Mouse (Mus musculus): ENCODE measurements at regions not wholly inside any gene's neighbourhood (a gene's known extent, or its start where the extent isn't known, plus 50 kb on each side); places are given as distances from the start of the nearest gene placed in this dataset.

DNA sequence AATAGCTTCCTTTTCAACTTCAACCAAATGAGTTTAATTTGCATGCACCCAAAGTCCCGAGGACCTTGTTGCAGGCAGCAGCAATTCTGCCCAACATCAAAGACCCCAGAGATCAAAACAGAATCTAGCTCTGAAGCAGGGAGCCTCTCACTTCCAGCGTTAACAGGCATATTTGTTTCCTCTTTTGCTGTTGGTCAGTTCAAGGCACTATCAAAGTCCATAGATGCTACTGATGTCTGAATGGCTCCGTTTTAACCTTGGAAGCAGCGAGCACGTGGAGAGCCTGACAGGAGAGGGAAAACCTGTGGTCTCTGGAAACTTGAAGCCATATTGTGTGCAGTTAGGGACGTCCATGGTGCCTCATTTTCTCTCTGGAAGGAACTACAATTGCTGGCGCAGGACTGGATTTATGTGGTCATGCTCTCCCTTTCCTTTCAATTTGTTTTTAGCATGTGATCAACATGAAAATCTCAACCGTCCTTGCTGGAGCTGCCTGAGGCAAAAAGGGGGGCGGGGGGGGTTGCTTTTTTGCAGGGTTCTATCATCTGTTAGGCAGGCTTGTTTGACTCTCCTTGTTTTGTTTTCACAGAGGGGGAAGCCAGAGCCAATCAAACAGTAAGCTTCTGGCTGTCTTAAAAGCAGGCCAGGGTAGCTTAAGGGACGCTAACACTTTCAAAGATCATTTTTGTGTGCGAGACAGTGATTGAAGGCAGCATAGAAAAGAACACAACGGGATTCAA lies 338.4 kb downstream of the Btg1 start:
- in situ Hi-C loops (cut with MboI, MseI) = no loop called here

DNA sequence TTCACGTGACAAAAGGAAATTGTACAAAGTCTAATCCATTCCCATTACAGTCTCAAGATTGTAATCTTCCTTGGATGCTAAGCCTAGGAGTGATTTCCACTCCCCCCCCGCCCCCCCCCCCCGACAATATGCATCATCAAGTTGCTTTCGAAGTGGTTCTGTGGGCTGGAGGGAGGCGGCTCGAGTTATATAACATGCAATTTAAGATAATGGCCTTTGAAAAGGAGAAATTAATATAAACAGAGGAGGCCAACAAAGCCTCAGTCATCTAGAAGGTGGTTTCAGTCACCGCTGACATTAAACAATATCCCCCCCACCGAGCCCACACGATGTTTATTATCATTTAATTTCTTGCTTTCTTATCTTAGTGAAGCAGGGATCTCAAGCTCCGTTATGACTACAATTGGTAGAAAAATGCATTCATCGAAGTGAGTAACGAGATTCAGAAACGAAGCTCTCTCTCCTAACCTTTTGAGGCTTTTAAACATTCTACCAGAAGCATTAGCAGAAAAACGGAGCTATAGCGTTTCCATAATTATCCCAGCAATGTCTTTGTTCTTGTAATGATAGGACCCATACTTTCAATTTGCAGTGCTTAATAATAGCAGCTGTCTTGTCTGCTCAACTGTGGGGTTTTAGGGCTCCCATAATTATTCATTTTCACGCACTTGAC lies 339.1 kb downstream of the Btg1 start:
- in situ Hi-C loops (cut with MboI, MseI) = no loop called here

DNA sequence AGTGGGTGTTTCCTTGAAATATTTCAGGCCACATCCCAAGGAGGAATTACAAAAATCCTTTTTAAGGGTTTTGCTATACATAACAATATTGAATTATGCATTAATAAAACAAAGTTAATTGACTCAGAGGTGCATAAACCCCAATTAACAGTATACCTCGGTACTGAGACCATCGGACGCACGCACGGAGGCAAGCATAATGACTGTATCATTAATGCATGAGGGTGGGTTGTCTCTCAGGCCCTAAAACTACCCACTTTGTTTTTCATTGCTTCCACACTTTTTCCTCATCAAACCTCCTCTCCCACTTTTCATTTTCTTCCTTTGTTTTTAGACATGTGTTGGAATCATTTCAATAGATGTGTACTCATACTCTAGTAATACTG lies 339.6 kb downstream of the Btg1 start:
- in situ Hi-C loops (cut with MboI, MseI) = no loop called here

DNA sequence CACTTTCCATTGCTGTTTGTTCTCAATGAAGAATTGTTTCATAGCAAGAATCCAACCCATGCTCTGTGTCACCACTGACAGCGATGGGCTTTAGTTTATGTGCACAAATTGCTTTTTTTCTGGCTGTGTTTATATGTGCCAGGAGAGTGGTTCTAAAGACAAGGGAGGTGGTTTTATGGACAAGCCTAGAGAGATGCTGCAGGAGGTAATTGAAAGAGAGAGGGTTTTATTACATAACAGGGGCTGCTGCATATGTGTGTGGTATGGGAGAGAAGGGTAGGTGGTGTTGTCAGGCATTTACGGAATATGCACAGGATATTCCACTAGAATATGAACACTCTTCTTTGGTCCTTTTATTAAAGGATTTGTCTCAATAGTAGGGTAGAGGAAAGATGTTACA lies 340.2 kb downstream of the Btg1 start:
- in situ Hi-C loops (cut with MboI, MseI) = no loop called here

DNA sequence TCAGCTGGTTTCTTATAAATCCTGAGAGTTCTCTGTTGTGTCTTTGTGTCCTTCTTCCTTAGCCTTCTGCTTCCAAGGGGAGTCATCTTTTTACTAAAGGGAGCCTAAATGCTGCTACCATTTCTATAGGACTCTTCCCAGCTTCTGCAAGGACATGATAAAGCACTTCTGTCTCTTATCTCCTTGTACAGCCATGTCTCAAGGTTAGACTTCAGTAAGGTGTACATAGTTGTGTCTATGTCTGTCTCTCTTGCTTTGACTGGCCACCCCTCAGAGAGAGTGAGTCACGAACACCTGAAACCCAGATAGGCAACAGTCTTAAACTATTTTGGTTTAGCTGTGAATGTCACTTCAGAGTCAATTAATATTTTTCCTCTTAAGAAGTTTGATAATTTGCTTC lies 353.0 kb downstream of the Btg1 start:
- in situ Hi-C loops (cut with MboI, MseI) = no loop called here

DNA sequence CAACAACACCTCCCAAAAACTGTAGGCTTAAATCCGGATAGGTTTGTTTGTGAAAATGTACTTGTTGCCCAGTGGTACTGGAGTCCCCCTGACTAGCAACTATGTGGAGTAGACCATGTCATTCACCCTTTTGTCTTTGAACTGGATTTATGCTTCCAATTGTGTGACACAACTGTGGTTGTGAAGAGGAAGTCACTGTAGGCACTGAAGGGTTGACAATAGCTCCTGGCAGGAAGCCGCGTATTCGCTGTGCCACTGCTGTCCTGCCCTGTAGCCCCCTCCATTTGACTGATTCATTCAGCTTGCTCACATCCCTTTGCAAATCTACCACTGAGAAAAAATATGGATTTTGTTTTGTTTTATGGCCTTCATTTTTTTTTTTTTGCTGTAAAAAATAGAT lies 353.9 kb downstream of the Btg1 start:
- in situ Hi-C loops (cut with MboI, MseI) = no loop called here

DNA sequence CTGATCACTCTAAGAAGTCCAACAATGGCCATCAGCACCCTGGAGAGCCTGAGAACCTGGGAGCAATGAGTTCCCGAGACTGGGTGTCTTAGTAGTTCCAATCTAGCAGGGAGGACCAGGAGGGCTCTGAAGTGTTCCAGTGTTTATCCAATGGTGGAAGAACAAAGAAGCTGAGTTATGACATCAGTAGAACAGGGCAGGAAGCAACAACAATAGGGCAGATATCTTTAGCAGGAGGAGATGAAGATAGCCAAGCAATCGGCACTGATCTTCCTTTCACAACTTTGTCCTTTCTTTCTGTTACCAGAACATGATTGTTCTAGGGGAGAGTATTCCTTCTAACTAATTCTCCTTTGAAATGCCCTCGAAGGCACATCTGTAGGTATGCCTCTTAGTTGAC lies 355.0 kb downstream of the Btg1 start:
- in situ Hi-C loops (cut with MboI, MseI) = no loop called here

DNA sequence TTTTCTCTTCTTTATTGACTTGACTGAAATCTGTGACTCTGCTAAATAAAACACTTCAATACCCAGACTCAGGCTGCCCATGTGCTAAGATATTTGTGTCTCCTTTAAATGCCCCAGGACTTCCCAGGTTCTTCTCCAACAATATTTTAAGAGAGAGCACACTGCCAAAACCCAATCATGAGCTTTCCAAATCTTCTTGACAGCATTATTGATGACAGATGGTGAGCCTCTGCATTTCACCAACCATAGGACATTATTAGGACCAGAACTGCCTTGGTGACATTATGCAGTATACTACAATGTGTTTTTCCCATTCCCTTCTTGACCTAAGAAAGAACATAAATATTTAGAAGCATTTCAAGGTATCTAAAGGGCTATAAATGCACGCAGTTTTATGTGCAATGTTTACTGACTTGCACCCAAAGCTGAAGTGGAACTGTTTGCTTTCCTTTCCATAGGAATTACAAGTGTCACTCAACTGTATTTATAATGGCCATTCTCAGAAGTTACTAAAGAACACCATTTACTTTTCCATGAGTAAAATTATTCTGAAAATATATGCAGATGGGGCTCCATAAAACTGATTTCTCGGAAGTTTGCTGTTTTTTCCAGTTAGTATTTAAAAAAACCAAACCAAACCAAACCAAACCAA lies 357.6 kb downstream of the Btg1 start:
- in situ Hi-C loops (cut with MboI, MseI) = no loop called here

DNA sequence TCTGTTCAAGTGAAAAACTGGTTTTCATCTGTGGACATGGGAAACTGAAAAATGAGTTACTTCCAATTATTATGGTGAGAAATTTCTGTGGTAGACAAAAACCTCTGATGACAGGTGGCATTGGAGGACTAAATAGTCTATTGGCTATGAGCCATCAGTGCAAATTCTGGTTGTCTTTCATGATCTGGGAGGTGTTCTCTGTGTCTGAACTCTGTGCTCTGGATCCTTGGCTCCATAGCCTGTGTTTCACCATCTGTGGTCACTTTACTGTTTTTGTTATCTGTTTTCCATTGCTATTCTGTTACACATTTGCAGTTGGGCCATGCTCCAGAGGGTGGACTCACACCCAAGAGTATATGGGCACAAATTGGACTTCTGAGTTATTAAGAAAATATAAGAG lies 359.9 kb downstream of the Btg1 start:
- in situ Hi-C loops (cut with MboI, MseI) = no loop called here

DNA sequence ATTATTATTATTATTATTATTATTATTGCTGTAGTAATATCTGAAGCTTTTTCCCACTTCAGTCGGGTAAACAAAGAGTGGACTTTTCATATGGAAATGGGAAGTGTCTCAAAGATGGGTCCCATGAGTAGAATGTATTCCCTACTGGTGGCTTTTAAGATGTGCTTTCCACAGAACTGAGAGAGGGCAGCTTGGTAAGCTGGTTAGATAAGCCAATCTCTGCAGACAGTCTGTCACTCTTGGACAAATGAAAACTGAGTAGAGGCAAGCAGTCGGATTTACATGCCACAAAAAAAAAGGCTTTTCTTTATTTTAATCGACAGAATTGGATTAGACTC lies 363.7 kb downstream of the Btg1 start:
- in situ Hi-C loops (cut with MboI, MseI) = no loop called here

DNA sequence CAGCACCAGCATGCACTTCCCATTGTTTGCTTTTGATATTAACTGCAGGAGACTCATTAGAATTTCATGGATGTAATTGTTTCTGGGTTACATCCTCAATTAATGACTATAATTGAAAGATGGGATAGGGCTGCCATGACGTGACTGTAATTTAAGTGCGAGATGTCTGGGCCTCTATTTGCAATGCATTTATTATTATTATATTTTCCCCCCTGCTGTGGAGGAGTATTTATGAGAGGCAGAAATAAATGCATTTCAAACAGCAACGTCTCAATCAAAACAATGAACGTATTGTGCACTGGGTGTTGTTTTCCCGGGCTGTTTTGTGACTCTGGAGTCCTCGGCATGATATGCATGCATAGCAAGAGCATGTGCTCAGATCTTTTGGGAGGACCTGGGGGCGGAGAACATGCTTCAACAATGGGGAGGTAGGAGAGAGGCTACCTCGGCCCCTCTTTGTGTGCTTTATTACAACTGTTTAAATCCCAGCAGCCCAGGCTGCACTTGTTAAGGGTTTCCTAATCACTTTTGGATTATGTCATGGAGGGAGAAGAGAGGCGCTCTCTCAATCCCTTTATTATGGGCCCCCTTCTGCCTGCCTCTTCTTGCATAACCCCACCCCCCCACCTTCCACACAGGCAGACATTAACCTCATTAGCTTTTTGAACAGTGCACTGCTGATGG lies 364.2 kb downstream of the Btg1 start:
- in situ Hi-C loops (cut with MboI, MseI) = no loop called here

DNA sequence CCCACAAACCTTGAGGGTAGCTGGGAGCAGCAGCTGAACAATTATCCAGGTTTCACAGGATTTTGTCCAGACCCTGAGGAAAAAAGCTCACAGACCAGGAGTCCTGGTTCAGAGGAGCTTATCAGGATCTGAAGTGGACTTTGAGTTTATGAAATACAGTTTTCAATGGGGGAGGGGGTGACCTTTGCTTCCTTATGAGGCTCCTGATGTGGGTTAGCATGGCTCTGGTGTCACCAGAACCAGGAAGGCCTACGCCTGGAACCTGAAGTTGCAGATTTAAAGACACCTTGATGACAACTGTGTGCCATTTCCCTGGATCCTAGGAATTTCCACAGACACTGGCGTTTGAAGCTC lies 364.7 kb downstream of the Btg1 start:
- in situ Hi-C loops (cut with MboI, MseI) = no loop called here

DNA sequence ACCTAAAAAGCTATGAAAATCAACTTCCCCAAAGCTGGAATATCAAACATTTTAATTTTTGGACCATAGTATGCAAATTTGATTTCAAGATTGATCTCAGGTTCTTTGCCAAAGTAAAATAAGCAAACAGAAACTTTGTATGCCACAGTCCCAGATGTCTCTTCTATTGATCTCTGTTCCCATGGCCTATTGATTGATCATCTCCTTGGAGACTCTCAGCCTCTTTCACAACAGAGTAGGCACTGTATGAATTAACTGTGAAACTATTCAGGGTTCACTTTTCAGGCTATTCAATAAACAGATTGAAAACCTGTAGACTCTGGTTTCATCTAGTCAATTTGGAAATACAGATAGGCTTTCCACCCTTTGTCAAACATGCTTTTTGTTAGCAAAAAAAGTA lies 384.1 kb downstream of the Btg1 start:
- in situ Hi-C loops (cut with MboI, MseI) = loop anchor here (10.0 kb wide), 1 partner anchor 256 kb away; no protein-coding TSS in a partner anchor

DNA sequence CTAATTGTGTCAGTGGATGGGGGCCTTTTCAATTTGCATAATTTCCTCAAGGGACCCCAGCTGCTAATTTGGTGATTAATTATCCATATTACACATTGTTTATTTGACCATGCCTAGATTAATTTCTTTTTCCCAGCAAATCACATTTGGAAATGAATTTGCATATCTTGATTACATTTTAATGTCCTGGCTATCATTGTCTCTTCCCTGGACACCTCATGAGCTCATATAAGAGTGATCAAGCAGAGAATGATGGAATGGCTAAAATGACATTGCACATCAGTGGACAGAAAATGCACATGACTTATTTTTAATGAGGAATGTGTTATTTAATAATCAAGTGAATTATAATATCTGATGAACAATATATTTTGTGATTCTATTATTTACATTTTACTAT lies 392.1 kb downstream of the Btg1 start:
- in situ Hi-C loops (cut with MboI, MseI) = loop anchor here (10.0 kb wide), 1 partner anchor 264 kb away; no protein-coding TSS in a partner anchor

DNA sequence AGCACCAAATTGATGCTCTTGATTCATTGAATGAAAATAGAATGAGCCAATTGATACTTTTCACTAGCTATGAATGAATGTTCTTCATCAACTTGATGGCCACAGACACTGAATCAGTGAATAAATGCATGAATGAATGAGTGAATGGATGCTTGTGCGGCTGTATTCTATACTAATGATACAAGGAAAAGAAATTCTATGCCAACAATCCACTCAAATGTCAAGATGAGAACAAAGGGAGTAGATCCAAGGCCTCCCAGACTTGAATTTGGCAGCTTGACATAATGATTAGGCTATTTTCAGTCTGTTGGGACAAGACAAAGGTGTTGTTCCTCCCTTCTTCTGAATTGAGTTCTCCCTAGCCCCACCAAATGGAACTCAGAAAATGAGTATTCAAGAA lies 393.1 kb downstream of the Btg1 start:
- in situ Hi-C loops (cut with MboI, MseI) = loop anchor here (10.0 kb wide), 1 partner anchor 265 kb away; no protein-coding TSS in a partner anchor

DNA sequence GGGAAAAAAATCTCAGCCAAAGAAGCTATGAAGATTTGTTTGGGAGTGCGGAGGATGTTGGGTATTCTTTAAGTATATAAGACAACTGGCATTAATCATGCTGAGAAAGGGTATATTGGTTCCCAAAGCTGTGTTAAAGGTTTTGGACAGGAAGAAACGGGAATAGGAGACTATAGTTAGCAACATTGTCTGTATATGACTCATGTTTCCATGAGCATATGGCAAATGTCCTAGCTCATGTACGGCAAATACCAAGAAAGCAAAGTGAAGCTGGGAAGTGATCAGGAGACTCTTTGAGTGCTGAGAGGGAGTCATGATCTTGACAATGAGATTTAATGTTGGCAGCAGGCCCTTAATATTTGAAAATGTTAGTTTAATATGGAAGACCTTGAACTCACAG lies 401.8 kb downstream of the Btg1 start:
- in situ Hi-C loops (cut with MboI, MseI) = no loop called here

DNA sequence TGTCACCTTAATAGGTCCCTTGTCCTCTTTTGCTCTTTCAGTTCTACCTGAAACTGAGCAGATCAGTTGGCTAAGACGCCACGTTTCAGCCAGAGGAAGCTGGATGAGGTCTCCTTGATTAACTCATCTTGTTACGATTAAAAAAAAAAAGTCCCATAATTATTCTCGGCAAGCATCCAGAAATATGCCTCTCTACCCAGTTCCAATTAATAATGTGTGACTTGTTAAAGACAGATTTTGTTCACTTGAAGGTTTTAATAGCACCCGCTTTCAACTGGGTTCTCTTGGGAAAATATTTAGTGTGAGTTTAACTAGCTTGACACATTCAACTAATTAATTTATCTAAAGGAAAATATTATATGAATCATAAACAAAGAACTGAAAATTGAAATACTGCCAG lies 412.0 kb downstream of the Btg1 start:
- in situ Hi-C loops (cut with MboI, MseI) = no loop called here

DNA sequence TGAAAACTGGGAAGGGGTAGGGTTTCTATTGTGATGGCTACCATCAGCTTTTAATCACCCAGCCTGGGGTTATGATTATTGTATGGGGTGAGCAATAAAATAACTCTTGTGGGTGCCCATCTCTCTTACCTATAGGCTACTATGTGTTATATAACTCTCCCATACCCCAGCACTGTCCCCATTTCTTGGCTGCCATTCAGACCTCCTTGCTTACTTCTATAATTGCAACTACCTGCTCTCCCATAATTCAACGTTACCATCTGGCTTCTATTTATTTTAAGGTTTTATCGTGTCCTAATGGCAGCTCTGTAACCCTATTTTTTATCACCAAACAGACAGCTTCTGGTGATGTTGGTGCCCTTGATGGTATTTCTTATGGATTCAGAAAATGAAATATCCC lies 414.2 kb downstream of the Btg1 start:
- in situ Hi-C loops (cut with MboI, MseI) = no loop called here

DNA sequence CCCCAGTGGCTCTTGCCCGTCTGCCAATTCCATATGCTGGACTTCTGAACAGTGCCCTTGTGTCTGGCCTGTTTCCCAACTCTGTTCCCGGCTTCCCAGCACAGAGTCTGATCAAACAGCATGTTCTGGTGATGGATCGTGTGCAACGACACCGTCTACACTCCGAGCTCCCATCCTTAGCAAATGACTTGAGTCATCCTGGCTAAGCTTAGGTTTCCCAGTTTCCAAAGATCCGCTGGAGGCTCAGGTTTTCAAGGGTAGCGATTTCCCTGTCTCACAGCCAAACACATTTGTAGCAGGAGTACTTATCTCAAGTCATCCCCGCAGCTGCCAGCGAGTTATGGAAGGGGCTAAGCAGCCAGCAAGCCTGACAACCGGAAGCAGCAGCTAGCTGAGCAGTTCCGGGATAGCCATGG lies 418.6 kb downstream of the Btg1 start:
- in situ Hi-C loops (cut with MboI, MseI) = no loop called here

DNA sequence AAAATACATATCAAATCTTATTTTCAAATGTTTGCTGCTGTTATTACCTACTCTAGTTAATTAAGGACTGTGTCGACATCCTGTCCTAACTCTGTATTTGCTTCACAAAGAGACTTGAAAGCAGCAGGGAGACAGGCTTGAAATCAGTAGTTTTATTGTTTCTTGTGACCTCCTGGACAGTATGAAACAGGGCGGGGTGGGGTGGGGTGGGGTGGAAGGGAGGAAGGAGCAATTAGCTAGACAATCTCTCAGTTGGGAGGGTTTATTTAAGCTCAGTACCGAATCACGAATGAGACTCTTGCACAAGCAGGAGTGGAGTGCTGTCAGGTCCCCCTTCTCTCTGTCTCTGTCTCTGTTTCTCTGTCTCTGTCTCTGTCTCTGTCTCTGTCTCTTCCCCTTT lies 421.2 kb downstream of the Btg1 start:
- in situ Hi-C loops (cut with MboI, MseI) = no loop called here

DNA sequence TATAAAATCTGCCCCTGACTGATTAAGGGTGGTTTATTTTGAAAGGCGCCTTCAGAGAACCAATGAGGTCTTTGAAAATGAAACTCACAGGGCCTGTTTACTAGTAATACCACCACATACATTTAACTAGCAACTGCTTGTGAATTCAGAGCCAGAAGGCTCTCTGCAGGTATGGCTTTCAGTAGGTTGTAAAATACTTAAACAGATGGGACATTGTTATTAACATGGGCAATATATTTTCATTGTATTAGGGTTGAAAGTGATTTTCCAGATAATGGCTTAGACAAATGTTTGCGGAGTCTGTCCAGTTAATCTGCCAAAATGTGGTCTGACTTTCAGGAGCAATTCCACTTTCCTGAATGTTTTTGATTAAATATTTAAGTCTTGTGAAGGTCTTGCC lies 430.8 kb downstream of the Btg1 start:
- in situ Hi-C loops (cut with MboI, MseI) = no loop called here

DNA sequence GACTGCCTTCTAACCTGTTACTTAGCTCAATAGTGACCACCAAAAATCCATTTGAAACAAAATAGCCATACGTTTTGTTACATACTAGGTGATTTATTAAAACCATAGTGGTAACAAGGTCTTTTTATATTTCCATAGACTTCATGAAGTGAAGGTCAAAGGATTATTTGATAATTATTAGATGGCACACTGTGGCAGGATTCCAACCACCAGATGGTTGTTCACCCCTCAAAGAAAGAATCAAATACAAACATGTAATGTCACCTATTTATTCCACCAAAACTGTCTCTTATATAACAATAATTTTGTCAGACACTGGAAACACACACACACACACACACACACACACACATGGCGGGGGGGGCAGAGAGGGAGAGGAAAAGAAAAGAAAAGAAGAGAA lies 431.2 kb downstream of the Btg1 start:
- in situ Hi-C loops (cut with MboI, MseI) = no loop called here

DNA sequence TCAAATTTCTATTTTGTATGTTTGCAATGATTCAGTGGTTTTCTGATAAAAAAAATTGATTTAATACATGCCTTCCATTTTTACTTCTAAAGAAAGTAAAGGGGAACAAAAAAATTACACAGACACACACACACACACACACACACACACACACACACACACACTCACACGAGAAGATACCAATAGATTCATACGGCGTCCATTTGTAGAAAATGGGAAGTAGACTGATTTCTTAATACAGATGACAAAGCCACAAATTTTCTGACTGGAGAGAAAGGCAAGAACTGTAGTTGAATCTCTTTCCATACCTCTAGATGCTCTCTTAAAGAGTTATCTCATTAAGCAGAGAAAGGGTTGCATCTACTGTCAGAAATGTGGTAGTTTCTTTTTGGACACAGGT lies 424.9 kb upstream of the Dcn start:
- in situ Hi-C loops (cut with MboI, MseI) = loop anchor here (5.0 kb wide), 1 partner anchor 93 kb away; no protein-coding TSS in a partner anchor
